Mouse (Mus musculus) forebrain, embryonic 14.5 days (tissue): ENCODE results near the gene Iqcf4. TPM values are rescaled to one million over a fixed set of nuclear protein-coding genes. Genes with fewer than 3 reads are reported as not detected.
"Not testable (repeated sequence)": the region's sequence is repeated elsewhere in the genome, so short reads cannot be mapped to it uniquely, and the experiment has no call there.

Source experiments
- ATAC-seq: fragments of 200-750 bp; cut with Nextera tagmentation; 2 replicates; pipeline ENCODE4 v1.8.0; 2017; ENCODE audit warnings: mild to moderate bottlenecking, moderate library complexity
- DNase-seq: peaks from one replicate; pipeline ENCODE4 v3.0.0-alpha.2; 2015; ENCODE audit warnings: low spot score
- H3K27ac ChIP-seq: fragments of 300-500 bp; sonication (generic); 2 replicates; pipeline ENCODE4 v1.5.1; 2014; ENCODE audit warnings: low read depth, mild to moderate bottlenecking, control low read depth, low read length, moderate library complexity
- H3K27me3 ChIP-seq: fragments of 300-500 bp; sonication (generic); replicated peaks from 2 replicates; pipeline ENCODE4 v1.6.1; 2014; ENCODE audit warnings: low read length, control low read depth, mixed read lengths; ENCODE audit not compliant: control insufficient read depth, insufficient read depth
- H3K36me3 ChIP-seq: fragments of 300-500 bp; sonication (generic); 2 replicates; pipeline ENCODE4 v1.6.1; 2014; ENCODE audit warnings: low read length, control low read depth; ENCODE audit not compliant: control insufficient read depth, insufficient read depth
- H3K4me1 ChIP-seq: fragments of 300-500 bp; sonication (generic); 2 replicates; pipeline ENCODE4 v1.6.1; 2014; ENCODE audit warnings: antibody characterized with exemption, low read length, control low read depth; ENCODE audit not compliant: control insufficient read depth, insufficient read depth
- H3K4me2 ChIP-seq: fragments of 300-500 bp; sonication (generic); 2 replicates; pipeline ENCODE4 v1.6.1; 2014; ENCODE audit warnings: mild to moderate bottlenecking, control low read depth, low read length
- H3K4me3 ChIP-seq: fragments of 300-500 bp; sonication (generic); 2 replicates; pipeline ENCODE4 v1.5.1; 2014; ENCODE audit warnings: low read depth, low read length, control low read depth
- H3K9ac ChIP-seq: fragments of 300-500 bp; sonication (generic); 2 replicates; pipeline ENCODE4 v1.6.1; 2014; ENCODE audit warnings: mild to moderate bottlenecking, low read length, control low read depth, moderate library complexity
- H3K9me3 ChIP-seq: fragments of 300-500 bp; sonication (generic); replicated peaks from 2 replicates; pipeline ENCODE4 v1.6.1; 2016; ENCODE audit warnings: low read length, control low read depth, mixed read lengths; ENCODE audit not compliant: control insufficient read depth
- WGBS: fragments of 180-500 bp; shearing (Covaris S2); extraction: QIAGEN DNeasy Blood & Tissue Kit; methylation state at CpG from one replicate; pipeline ENCODE4 v1.1.7; 2014; 5-methylcytosine and 5-hydroxymethylcytosine counted together
- polyA plus RNA-seq: library from polyadenylated mRNA; unstranded; fragments of >200 nt; fragmentation: Nextera tagmentation; extraction: Ambion mirVana; gene quantifications from 2 replicates; pipeline ENCODE4 v1.2.1, GENCODE M21; 2014

Iqcf4 gene
- polyA plus RNA-seq, 1 experiment from 2014 or later = not detected

- ATAC-seq = not testable (repeated sequence)
Observed at GRCm38 (mm10) chr9:106595402-106595801, 24.6 kb upstream of the Iqcf4 start.

DNA sequence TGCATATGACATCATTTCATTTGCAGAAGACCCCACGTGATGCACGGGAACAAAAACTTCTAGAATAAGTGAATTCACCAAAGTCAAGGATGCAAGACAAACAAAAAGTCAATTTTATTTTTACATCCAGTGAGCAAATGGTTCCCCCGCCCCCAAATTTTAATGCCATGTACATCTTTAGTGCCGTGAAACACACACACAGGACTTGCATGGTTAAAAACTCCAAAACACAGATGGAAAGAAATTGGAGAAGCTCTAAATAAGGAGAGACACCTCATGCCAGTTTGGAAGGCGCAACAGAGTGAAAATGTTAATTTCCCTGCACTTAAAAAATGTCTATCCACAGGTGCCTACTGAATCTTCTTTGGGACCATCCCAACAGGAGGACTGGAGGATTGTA is 21.4 kb upstream of the Iqcf4 start:
- DNase-seq (no peak), ATAC-seq (no peak)
- Histone ChIP-seq H3K4me1 (no peaks in the 10 kb centered on the region), H3K9ac (no peak overlapping the region), H3K27ac (no peak overlapping the region), H3K36me3 (no peaks in the 10 kb centered on the region), H3K9me3 (no peaks in the 10 kb centered on the region), H3K4me3 (no peak overlapping the region), H3K27me3 (no peaks in the 10 kb centered on the region), H3K4me2 (no peak overlapping the region)
- WGBS = 91% methylated on average over 5 of the region's 5 CpGs

More at GRCm38 (mm10) chr9:106595402-106595801, 24.6 kb upstream of the Iqcf4 start:
- H3K4me1 ChIP-seq, H3K27ac ChIP-seq, H3K9me3 ChIP-seq, DNase-seq, H3K36me3 ChIP-seq, H3K4me2 ChIP-seq, H3K4me3 ChIP-seq, H3K9ac ChIP-seq, H3K27me3 ChIP-seq: not testable (repeated sequence)
- 40% methylated on average over 4 of the region's 4 CpGs for WGBS

DNA sequence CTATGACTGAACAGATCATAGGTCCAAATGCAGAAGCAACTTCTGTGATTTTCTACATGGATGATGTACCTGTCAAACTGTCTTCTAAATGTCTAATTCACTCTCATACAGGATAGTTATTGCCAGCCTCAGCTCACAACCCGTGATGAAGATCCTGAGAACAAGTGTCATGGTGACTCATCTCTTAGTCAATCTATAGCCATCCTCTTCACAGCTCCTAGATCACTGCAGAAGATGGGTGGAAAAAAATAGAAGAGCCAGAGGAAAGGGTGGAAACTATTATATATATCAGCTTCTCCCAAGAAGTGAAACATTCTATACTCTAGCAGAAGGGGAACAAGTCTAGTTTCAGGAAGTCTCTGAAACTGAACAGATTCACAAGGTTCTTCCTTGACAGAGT is 11.8 kb upstream of the Iqcf4 start:
- DNase-seq (no peak), ATAC-seq (no peak)
- Histone ChIP-seq H3K27ac (no peak overlapping the region), H3K4me3 (no peak overlapping the region), H3K27me3 (no peaks in the 10 kb centered on the region), H3K4me1 (no peaks in the 10 kb centered on the region), H3K9me3 (no peaks in the 10 kb centered on the region), H3K4me2 (no peak overlapping the region), H3K36me3 (no peaks in the 10 kb centered on the region), H3K9ac (no peak overlapping the region)
- WGBS = 79% methylated on average over 1 of the region's 1 CpGs

DNA sequence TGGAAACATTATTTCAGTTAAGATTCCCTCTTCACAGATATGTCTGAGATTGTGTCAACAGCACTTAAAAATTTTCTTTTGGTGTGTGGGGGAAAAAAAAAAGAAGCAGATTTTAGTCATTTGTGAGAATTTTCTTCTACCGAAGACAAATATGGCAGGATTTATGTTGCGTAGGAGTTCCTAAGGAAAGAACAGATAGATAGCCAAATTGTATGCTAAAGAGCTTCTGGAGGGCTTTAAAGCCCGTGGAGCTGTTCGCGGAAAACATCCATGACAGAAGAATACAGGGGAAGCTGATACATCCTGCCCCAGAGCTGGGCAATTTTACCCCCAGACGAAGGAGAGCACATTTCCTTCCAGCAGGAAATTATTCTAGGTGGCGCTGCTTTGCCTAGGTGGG is 9.2 kb upstream of the Iqcf4 start:
- no peaks in the 10 kb centered on the region for H3K36me3 ChIP-seq
- no peak overlapping the region for H3K27ac ChIP-seq
- H3K4me1 ChIP-seq = no peaks in the 10 kb centered on the region
- no peaks in the 10 kb centered on the region for H3K9me3 ChIP-seq
- no peaks in the 10 kb centered on the region for H3K27me3 ChIP-seq
- no peak overlapping the region for H3K4me3 ChIP-seq
- DNase-seq (no peak), ATAC-seq (no peak)
- no peak overlapping the region for H3K4me2 ChIP-seq
- WGBS = 85% methylated on average over 7 of the region's 7 CpGs
- no peak overlapping the region for H3K9ac ChIP-seq

DNA sequence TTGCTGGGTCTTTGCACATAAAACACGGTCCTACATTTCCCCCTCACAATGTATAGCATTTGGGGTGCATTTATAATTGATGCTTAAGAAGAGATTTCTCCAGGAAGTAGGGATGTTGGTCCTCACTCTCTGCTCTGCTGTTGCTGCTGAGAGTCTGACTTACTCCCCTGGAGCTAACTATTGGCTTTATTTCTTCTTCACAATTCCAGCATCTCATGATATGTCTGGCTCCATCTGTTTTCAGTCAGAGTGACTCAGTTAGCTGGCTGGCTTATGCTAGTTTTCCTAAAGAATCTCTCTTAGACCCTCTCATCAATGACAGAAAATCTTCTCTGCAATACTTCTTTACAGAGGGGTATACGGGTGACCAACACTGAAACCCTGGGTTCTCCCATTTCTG is 5.3 kb upstream of the Iqcf4 start:
- Histone ChIP-seq H3K4me3 (no peak overlapping the region), H3K9ac (no peak overlapping the region), H3K4me1 (no peaks in the 10 kb centered on the region), H3K27me3 (no peaks in the 10 kb centered on the region), H3K36me3 (no peaks in the 10 kb centered on the region), H3K9me3 (no peaks in the 10 kb centered on the region), H3K4me2 (no peak overlapping the region), H3K27ac (no peak overlapping the region)
- DNase-seq (no peak), ATAC-seq (no peak)
- 87% methylated on average over 2 of the region's 2 CpGs for WGBS

GRCm38 (mm10) chr9:106573366-106573765 is 2.6 kb upstream of the Iqcf4 start:
- H3K9me3 ChIP-seq = no peaks in the 10 kb centered on the region
- ATAC-seq (no peak), DNase-seq (no peak)
- H3K36me3 ChIP-seq = no peaks in the 10 kb centered on the region
- no peaks in the 10 kb centered on the region for H3K4me1 ChIP-seq
- H3K9ac ChIP-seq = no peak overlapping the region
- no peak overlapping the region for H3K4me3 ChIP-seq
- H3K27me3 ChIP-seq = no peaks in the 10 kb centered on the region
- no peak overlapping the region for H3K4me2 ChIP-seq
- H3K27ac ChIP-seq = no peak overlapping the region
- WGBS = 89% methylated on average over 5 of the region's 5 CpGs

- whole genome bisulfite sequencing = 98% methylated on average over 2 of the region's 2 CpGs
- Histone ChIP-seq H3K4me2 (no peak overlapping the region), H3K27me3 (no peaks in the 10 kb centered on the region), H3K27ac (no peak overlapping the region), H3K4me3 (no peak overlapping the region), H3K9me3 (no peaks in the 10 kb centered on the region), H3K9ac (no peak overlapping the region), H3K4me1 (no peaks in the 10 kb centered on the region), H3K36me3 (no peaks in the 10 kb centered on the region)
- DNase-seq (no peak), ATAC-seq (no peak)
Observed at GRCm38 (mm10) chr9:106572186-106572585, 1.4 kb upstream of the Iqcf4 start.

- no peaks in the 10 kb centered on the region for H3K9me3 ChIP-seq
- no peaks in the 10 kb centered on the region for H3K27me3 ChIP-seq
- no peaks in the 10 kb centered on the region for H3K36me3 ChIP-seq
- no peaks in the 10 kb centered on the region for H3K4me1 ChIP-seq
- H3K4me2 ChIP-seq = no peak overlapping the region
- no peak for ATAC-seq
- H3K4me3 ChIP-seq = no peak overlapping the region
- H3K27ac ChIP-seq = no peak overlapping the region
- 65% methylated on average over 11 of the region's 11 CpGs for WGBS
- no peak for DNase-seq
- no peak overlapping the region for H3K9ac ChIP-seq
Observed at GRCm38 (mm10) chr9:106566437-106566836, 4.4 kb downstream of the Iqcf4 start.

DNA sequence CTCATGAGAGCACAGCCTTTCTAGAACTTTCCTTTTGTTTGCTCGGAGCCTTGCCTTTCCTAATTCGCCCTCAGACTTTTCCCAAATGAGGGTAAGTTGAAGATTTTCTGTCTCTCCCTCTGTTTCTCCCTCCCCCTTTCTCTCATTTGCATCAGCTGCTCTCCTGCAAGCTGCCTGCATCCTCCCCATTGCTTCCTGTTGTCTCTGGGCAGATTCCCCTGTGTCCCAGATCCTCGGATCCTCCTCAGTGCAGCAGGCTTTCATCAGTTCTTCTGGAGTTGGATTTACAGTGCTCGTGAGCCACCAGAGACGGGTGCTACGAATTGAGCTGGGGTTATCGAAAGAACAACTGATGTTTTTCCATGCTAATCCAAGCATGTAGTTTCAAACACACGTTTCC is 6.8 kb downstream of the Iqcf4 start:
- no peak overlapping the region for H3K27ac ChIP-seq
- ATAC-seq = no peak
- H3K4me1 ChIP-seq = no peaks in the 10 kb centered on the region
- DNase-seq = no peak
- 73% methylated on average over 8 of the region's 8 CpGs for whole genome bisulfite sequencing
- H3K27me3 ChIP-seq = no peaks in the 10 kb centered on the region
- no peak overlapping the region for H3K4me3 ChIP-seq
- H3K36me3 ChIP-seq = no peaks in the 10 kb centered on the region
- H3K9me3 ChIP-seq = no peaks in the 10 kb centered on the region
- no peak overlapping the region for H3K4me2 ChIP-seq
- no peak overlapping the region for H3K9ac ChIP-seq
